Mouse (Mus musculus) ES-E14 (cell line): ENCODE results near the gene Msmo1.

Source experiments
- ZC3H11A ChIP-seq: IDR thresholded peaks from 2 replicates; pipeline ENCODE4 v1.6.1; 2012; ENCODE audit warnings: low read depth, mild to moderate bottlenecking, inconsistent platforms, low read length, borderline replicate concordance
- ZNF384 ChIP-seq: IDR thresholded peaks from 2 replicates; pipeline ENCODE4 v1.6.1; 2012; ENCODE audit warnings: low read depth, low read length, inconsistent platforms

GRCm38 (mm10) chr8:64770814-64771213 is 37.2 kb upstream of the Msmo1 start:
- no peak for TF ChIP-seq ZNF384
- TF ChIP-seq ZC3H11A, result no peak
